Mouse (Mus musculus) embryonic facial prominence, embryonic 12.5 days (tissue): ENCODE results near the gene Slc25a48. TPM values are rescaled to one million over a fixed set of nuclear protein-coding genes. Genes with fewer than 3 reads are reported as not detected.

Experiments
- ATAC-seq: fragments of 200-750 bp; cut with Nextera tagmentation; 2 replicates; pipeline ENCODE4 v1.8.0; 2017; ENCODE audit not compliant: insufficient number of reproducible peaks, insufficient read depth, low FRiP score, low TSS enrichment
- H3K27ac ChIP-seq: fragments of 300-500 bp; sonication (generic); 2 replicates; pipeline ENCODE4 v1.5.1; 2016; ENCODE audit warnings: mild to moderate bottlenecking
- H3K27me3 ChIP-seq: fragments of 300-500 bp; sonication (generic); 2 replicates; pipeline ENCODE4 v1.6.1; 2016; ENCODE audit warnings: mild to moderate bottlenecking, moderate library complexity
- H3K36me3 ChIP-seq: fragments of 300-500 bp; sonication (generic); 2 replicates; pipeline ENCODE4 v1.6.1; 2016; ENCODE audit warnings: mild to moderate bottlenecking
- H3K4me1 ChIP-seq: fragments of 300-500 bp; sonication (generic); 2 replicates; pipeline ENCODE4 v1.6.1; 2016
- H3K4me2 ChIP-seq: fragments of 300-500 bp; sonication (generic); replicated peaks from 2 replicates; pipeline ENCODE4 v1.6.1; 2016; ENCODE audit warnings: mild to moderate bottlenecking, moderate library complexity
- H3K4me3 ChIP-seq: fragments of 300-500 bp; sonication (generic); 2 replicates; pipeline ENCODE4 v1.5.1; 2016; ENCODE audit warnings: mild to moderate bottlenecking
- H3K9ac ChIP-seq: fragments of 300-500 bp; sonication (generic); 2 replicates; pipeline ENCODE4 v1.6.1; 2016; ENCODE audit warnings: mild to moderate bottlenecking, moderate library complexity
- H3K9me3 ChIP-seq: fragments of 300-500 bp; sonication (generic); 2 replicates; pipeline ENCODE4 v1.6.1; 2016; ENCODE audit warnings: mild to moderate bottlenecking, moderate library complexity
- WGBS: fragments of 180-500 bp; shearing (Covaris S2); methylation state at CpG from one replicate; pipeline ENCODE4 v1.1.7; 2016; 5-methylcytosine and 5-hydroxymethylcytosine counted together
- polyA plus RNA-seq: library from polyadenylated mRNA; unstranded; fragments of >200 nt; fragmentation: Nextera tagmentation; extraction: Ambion mirVana; gene quantifications from 2 replicates; pipeline ENCODE4 v1.2.1, GENCODE M21; 2016

Slc25a48 gene
- polyA plus RNA-seq, 1 experiment from 2014 or later, result 0.05 TPM

- ATAC-seq, result no peak
- H3K27me3 ChIP-seq, result no peaks in the 10 kb centered on the region
- 84% methylated on average over 6 of the region's 6 CpGs for WGBS
- H3K4me3 ChIP-seq, result no peak overlapping the region
- no peaks in the 10 kb centered on the region for H3K36me3 ChIP-seq
- H3K4me2 ChIP-seq, result no peak overlapping the region
- no peaks in the 10 kb centered on the region for H3K9me3 ChIP-seq
- H3K9ac ChIP-seq, result no peak overlapping the region
- no peaks in the 10 kb centered on the region; the same call in none of the 2 replicates for H3K4me1 ChIP-seq
- H3K27ac ChIP-seq, result no peak overlapping the region
These were observed 39.9 kb downstream of the Slc25a48 start for GRCm38 (mm10) chr13:56478027-56478426.

GRCm38 (mm10) chr13:56482146-56482545 lies 44.0 kb downstream of the Slc25a48 start, which contains the start of gene Il9:
TSS of gene Il9 (minus strand) at chr13:56482246.
- WGBS, result 76% methylated on average over 3 of the region's 3 CpGs
- H3K4me3 ChIP-seq, result no peak within 1 kb of the TSS

GRCm38 (mm10) chr13:56488012-56488411 lies 49.9 kb downstream of the Slc25a48 start:
- ATAC-seq, result no peak
- H3K4me1 ChIP-seq, result no peaks in the 10 kb centered on the region
- no peak overlapping the region for H3K27ac ChIP-seq
- no peak overlapping the region for H3K4me3 ChIP-seq
- no peaks in the 10 kb centered on the region for H3K36me3 ChIP-seq
- no peak overlapping the region for H3K9ac ChIP-seq
- WGBS, result 76% methylated on average over 5 of the region's 5 CpGs
- no peaks in the 10 kb centered on the region for H3K27me3 ChIP-seq
- no peak overlapping the region for H3K4me2 ChIP-seq
- no peaks in the 10 kb centered on the region for H3K9me3 ChIP-seq

More at GRCm38 (mm10) chr13:56482146-56482545, 44.0 kb downstream of the Slc25a48 start, which contains the start of gene Il9:
- Histone ChIP-seq H3K4me1 (no peaks in the 10 kb centered on the region; the same call in none of the 2 replicates), H3K9me3 (no peaks in the 10 kb centered on the region), H3K27me3 (no peaks in the 10 kb centered on the region), H3K27ac (no peak within 1 kb of the TSS), H3K36me3 (no peaks in the 10 kb centered on the region), H3K4me2 (no peak within 1 kb of the TSS), H3K9ac (no peak within 1 kb of the TSS)
- ATAC-seq, result no peak

GRCm38 (mm10) chr13:56494440-56494839 lies 56.3 kb downstream of the Slc25a48 start:
- no peaks in the 10 kb centered on the region for H3K9me3 ChIP-seq
- no peaks in the 10 kb centered on the region for H3K4me1 ChIP-seq
- H3K9ac ChIP-seq, result no peak overlapping the region
- 77% methylated on average over 3 of the region's 3 CpGs for WGBS
- ATAC-seq, result no peak
- no peak overlapping the region for H3K4me2 ChIP-seq
- H3K36me3 ChIP-seq, result no peaks in the 10 kb centered on the region
- H3K27ac ChIP-seq, result no peak overlapping the region
- H3K4me3 ChIP-seq, result no peak overlapping the region
- H3K27me3 ChIP-seq, result no peaks in the 10 kb centered on the region

- no peak overlapping the region for H3K9ac ChIP-seq
- H3K36me3 ChIP-seq, result no peaks in the 10 kb centered on the region
- no peaks in the 10 kb centered on the region for H3K9me3 ChIP-seq
- H3K4me2 ChIP-seq, result no peak overlapping the region
- no peaks in the 10 kb centered on the region for H3K27me3 ChIP-seq
- H3K27ac ChIP-seq, result no peak overlapping the region
- H3K4me3 ChIP-seq, result no peak overlapping the region
- no peaks in the 10 kb centered on the region for H3K4me1 ChIP-seq
- no peak for ATAC-seq
- 80% methylated on average over 3 of the region's 3 CpGs for WGBS
These were observed 62.0 kb downstream of the Slc25a48 start for GRCm38 (mm10) chr13:56500132-56500531.

- no peaks in the 10 kb centered on the region for H3K4me1 ChIP-seq
- WGBS, result 89% methylated on average over 8 of the region's 8 CpGs
- no peak overlapping the region for H3K9ac ChIP-seq
- H3K27ac ChIP-seq, result no peak overlapping the region
- no peak overlapping the region for H3K4me3 ChIP-seq
- no peaks in the 10 kb centered on the region for H3K27me3 ChIP-seq
- ATAC-seq, result no peak
- no peaks in the 10 kb centered on the region for H3K36me3 ChIP-seq
- H3K4me2 ChIP-seq, result no peak overlapping the region
- H3K9me3 ChIP-seq, result no peaks in the 10 kb centered on the region
These were observed 62.5 kb downstream of the Slc25a48 start for GRCm38 (mm10) chr13:56500636-56501035.

- no peak for ATAC-seq
- no peak overlapping the region for H3K27ac ChIP-seq
- no peak overlapping the region for H3K4me2 ChIP-seq
- H3K36me3 ChIP-seq, result no peaks in the 10 kb centered on the region
- H3K9me3 ChIP-seq, result no peaks in the 10 kb centered on the region
- H3K4me1 ChIP-seq, result no peaks in the 10 kb centered on the region
- no peak overlapping the region for H3K4me3 ChIP-seq
- WGBS, result 70% methylated on average over 6 of the region's 6 CpGs
- H3K9ac ChIP-seq, result no peak overlapping the region
- no peaks in the 10 kb centered on the region for H3K27me3 ChIP-seq
These were observed 63.8 kb downstream of the Slc25a48 start for GRCm38 (mm10) chr13:56501866-56502420.

GRCm38 (mm10) chr13:56506871-56507496 lies 68.8 kb downstream of the Slc25a48 start:
- Histone ChIP-seq H3K4me3 (no peak overlapping the region), H3K9ac (no peak overlapping the region), H3K27ac (no peak overlapping the region), H3K4me1 (no peaks in the 10 kb centered on the region), H3K36me3 (no peaks in the 10 kb centered on the region), H3K27me3 (no peaks in the 10 kb centered on the region), H3K4me2 (no peak overlapping the region), H3K9me3 (no peaks in the 10 kb centered on the region)
- WGBS, result 70% methylated on average over 6 of the region's 6 CpGs
- no peak for ATAC-seq

GRCm38 (mm10) chr13:56509796-56510195 lies 71.6 kb downstream of the Slc25a48 start:
- H3K27me3 ChIP-seq, result no peaks in the 10 kb centered on the region
- H3K4me3 ChIP-seq, result no peak overlapping the region
- no peak for ATAC-seq
- H3K27ac ChIP-seq, result no peak overlapping the region
- no peak overlapping the region for H3K4me2 ChIP-seq
- H3K4me1 ChIP-seq, result no peaks in the 10 kb centered on the region
- WGBS, result 78% methylated on average over 2 of the region's 2 CpGs
- no peaks in the 10 kb centered on the region for H3K36me3 ChIP-seq
- no peaks in the 10 kb centered on the region for H3K9me3 ChIP-seq
- H3K9ac ChIP-seq, result no peak overlapping the region

GRCm38 (mm10) chr13:56513595-56513994 lies 75.4 kb downstream of the Slc25a48 start:
- H3K9me3 ChIP-seq, result no peaks in the 10 kb centered on the region
- no peaks in the 10 kb centered on the region for H3K36me3 ChIP-seq
- ATAC-seq, result no peak
- H3K4me1 ChIP-seq, result no peaks in the 10 kb centered on the region
- H3K27me3 ChIP-seq, result no peaks in the 10 kb centered on the region
- no peak overlapping the region for H3K27ac ChIP-seq
- H3K4me2 ChIP-seq, result no peak overlapping the region
- no peak overlapping the region for H3K9ac ChIP-seq
- no peak overlapping the region for H3K4me3 ChIP-seq

GRCm38 (mm10) chr13:56516311-56516710 lies 78.2 kb downstream of the Slc25a48 start:
- Histone ChIP-seq H3K9me3 (no peaks in the 10 kb centered on the region), H3K4me1 (no peaks in the 10 kb centered on the region), H3K4me3 (no peak overlapping the region), H3K36me3 (no peaks in the 10 kb centered on the region), H3K9ac (no peak overlapping the region), H3K4me2 (no peak overlapping the region), H3K27ac (no peak overlapping the region), H3K27me3 (no peaks in the 10 kb centered on the region)
- WGBS, result 74% methylated on average over 4 of the region's 4 CpGs
- no peak for ATAC-seq

- WGBS, result 59% methylated on average over 7 of the region's 7 CpGs
- no peak for ATAC-seq
These were observed 78.7 kb downstream of the Slc25a48 start for GRCm38 (mm10) chr13:56516816-56517215.

More at GRCm38 (mm10) chr13:56516816-56517215, 78.7 kb downstream of the Slc25a48 start:
- Histone ChIP-seq H3K27ac (no peak overlapping the region), H3K9ac (no peak overlapping the region), H3K36me3 (no peaks in the 10 kb centered on the region), H3K4me3 (no peak overlapping the region), H3K4me2 (no peak overlapping the region), H3K4me1 (no peaks in the 10 kb centered on the region), H3K27me3 (no peaks in the 10 kb centered on the region), H3K9me3 (no peaks in the 10 kb centered on the region)
